Mouse (Mus musculus): Measurements from ENCODE around the gene Capza1.
"Not testable (repeated sequence)": the region's sequence is repeated elsewhere in the genome, so short reads cannot be mapped to it uniquely, and the experiment has no call there.

Gene Capza1

DNA sequence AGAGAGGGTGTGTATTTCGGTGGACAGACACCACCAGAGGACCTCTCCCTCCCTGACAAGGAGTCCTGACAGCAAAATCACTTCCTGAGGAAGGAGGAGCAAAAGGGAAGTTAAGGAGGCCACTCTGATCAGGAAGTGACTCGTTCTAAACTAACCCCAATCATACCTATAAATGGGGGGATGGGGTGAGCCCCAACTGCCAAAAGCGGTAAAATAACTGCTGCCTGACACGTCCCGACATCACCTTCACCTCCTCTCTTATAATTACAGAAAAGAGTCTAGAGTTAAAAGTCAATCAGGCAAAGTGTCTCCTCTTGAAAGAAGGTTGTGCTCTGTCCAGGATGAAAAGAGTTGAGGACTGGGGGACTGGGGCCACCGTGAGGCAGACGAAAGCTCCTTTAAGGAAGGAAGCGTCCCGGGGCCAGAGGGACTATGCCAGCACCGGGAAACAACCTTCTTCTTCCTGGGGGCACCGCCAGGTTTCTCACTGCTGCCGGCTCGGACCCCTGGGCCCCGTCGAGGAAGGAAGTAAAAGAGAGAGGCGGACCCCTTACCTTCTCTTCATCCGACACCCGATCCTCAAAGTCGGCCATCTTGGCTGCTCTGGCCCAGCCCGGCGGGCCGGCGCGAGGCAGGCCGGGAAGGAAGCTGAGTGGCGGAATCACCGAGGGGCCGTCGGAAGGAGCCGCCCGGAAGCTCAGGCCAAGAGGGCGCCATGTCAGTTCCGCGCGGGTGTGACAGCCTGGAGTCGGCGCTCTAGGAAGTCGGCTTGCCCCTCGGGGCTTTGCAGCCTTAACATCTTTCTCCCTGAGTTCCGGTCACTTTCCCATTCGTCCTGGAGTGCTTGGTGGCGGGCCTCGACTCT, at the start of gene Capza1, which contains the start of gene St7l:
Capza1 (minus strand) TSS at position 720 of the 865 bp plus-strand sequence.
St7l (plus strand) TSS at position 220 of the 865 bp plus-strand sequence.
- peak; percentile 95 for DNase-seq

DNA sequence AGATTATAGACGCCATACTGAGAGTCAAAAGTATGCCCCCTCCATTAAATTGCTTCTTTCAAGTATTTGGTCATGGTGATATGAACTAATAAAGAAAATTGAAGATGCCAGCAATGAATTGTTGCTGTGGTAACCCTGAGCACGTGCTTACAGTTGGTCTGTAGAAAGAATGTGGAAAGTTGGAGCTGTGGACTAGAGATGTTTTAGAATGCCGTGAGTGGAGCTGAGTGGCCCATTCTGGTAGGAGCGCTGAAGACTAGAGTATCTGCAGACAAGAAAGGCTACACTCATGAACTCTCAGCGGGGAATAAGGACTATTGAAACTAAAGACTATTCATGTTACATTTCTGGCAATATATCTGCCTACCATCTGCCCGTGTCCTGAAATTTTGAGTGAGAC, 44.9 kb upstream of the Capza1 start:
- no peak for DNase-seq

DNA sequence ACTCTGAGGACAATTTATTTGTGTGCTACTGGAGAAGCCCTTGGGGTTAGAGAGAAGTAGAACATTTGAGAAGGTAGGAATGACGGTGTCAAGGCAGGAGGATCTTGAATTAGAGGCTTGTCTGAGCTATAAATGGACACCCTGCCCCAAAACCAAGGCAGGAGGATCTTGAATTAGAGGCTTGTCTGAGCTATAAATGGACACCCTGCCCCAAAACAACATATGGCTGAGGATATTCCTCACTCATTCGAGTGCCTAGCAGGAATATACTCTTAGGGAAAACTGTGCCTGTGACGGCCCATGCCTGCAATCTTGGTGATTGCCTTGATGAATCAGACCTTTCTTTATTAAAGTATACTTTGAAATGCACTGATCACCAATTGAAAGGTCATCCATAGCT, 41.7 kb upstream of the Capza1 start:
- no peak for DNase-seq

DNA sequence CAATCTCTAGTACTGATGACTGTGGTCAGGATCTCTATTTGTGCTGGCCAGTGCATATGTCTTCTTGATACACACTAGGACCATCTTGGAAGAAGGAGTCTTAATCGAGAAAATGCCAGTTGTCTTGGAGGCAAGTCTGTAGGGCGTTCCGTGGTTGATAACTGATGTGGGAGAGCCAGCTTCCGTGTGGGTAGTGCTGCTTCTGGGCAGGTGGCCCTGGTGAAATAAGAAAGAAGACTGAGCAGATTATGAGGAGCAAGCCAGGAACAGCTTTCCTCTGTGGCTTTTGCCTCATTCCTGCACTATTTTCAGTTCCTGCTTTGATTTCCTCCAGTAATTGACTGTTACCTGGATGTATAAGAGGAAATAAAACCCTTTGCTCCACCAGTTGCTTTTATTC, 41.1 kb upstream of the Capza1 start:
- no peak for DNase-seq

DNA sequence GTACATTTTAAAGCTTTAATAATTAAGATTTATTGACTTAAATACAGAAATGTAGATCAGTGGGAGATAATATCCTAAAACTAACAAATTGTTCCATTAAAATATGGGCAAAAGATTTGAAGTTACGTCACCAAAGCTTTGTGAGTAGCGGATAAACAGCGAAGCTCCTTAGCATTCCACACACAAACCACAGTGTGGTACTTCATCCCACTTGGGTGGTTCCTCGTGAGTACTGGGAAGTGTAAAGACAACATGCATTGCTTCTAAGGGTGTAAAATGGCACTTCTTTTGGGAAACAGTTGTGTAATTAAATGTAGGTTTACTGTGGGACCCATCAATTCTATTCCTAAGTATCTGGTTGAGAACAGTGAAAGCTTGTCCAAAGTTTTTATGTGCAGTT, 36.8 kb upstream of the Capza1 start:
- DNase-seq: no peak

DNA sequence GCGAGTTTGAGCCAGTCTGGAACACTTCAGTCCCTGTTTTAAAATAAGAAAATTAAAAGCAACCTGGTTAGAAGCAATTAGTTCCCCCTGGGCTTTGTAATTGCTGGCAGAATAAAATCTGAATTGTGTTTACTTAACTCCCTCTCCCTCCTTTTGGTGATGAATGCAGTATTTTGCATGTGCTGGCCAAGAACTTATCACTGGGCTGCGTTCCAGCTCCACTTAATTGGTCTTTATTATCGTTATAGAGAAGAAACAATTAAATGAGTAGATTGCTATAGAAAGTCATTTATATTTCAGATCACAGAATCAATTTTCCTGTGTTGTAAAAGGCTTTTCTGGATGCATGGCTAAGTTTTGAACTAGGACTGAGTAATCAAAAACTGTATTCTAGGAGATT, 31.8 kb upstream of the Capza1 start:
- DNase-seq: no peak

DNA sequence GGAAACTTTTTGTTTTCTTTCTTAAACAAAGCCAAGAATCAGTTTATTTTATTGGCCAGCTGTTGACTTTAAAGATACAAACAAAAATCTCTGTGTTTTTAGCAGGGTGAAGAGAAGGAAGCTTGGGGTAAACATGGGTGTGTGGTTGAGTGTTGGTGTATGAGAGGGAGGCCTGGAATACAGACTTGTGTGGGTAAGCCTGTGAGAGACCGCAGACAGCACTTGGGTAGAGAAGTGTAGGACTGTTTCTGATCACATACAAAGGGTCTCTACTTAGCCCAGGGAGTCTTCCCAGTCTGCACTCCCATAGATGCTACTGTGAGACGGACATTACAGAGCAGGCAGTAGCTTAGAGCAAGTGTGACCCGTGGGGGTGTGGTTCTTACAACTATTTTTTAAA, 24.3 kb upstream of the Capza1 start:
- DNase-seq: no peak

DNA sequence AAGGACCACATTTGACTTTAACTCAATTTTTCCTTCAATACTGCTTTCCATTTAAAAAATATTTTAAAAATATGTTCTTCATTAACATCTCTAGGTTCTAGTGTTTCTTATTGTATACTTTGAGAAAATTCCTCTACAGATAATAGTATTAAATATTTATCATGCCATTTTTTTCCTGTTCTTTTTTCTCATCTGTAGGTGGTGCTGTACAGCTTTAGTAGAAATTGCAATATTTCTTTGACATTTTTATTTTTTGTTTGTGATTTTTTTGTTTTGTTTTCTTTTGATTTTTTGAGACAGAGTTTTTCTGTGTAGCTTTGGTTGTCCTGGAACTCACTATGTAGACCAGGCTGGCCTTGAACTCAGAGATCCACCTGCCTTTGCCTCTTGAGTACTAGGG, 5.3 kb upstream of the Capza1 start:
- DNase-seq: no peak

DNA sequence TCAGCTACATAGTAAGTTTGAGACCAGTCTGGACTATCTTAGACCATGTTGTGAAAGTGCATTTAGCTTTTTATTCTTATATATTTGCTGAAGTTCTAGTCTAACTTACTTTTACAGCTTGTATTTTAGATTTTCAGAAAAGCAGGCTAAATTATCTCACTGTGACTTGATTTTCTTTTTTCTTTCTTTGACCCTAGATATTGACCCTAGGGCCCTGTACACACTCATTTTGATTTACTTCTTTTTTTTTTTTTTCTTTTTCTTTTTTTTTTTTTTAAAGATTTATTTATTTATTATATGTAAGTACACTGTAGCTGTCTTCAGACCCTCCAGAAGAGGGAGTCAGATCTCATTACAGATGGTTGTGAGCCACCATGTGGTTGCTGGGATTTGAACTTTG, 2.4 kb upstream of the Capza1 start:
- DNase-seq: not testable (repeated sequence)

DNA sequence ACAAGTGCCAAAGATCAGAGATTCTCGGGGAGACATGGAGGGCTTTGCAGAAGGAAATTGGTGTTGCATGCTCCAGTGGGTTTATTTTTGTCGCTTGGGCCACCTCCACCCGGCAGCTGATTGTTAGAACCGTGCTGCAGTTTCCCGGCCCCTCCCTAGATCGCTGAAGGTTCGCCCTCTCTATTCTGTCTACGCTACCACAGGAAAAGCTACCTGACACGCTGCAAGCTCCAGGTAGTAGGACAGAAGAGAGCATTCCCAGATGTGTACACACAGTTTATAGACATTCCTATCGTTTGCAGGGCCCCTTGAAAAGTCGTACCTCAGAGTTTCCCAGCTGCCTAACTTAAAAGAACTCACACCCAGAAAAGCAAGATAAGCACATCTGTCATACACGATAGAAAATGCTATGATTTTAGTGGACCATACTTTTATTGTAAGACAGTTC, 1.1 kb upstream of the Capza1 start:
- DNase-seq: no peak

DNA sequence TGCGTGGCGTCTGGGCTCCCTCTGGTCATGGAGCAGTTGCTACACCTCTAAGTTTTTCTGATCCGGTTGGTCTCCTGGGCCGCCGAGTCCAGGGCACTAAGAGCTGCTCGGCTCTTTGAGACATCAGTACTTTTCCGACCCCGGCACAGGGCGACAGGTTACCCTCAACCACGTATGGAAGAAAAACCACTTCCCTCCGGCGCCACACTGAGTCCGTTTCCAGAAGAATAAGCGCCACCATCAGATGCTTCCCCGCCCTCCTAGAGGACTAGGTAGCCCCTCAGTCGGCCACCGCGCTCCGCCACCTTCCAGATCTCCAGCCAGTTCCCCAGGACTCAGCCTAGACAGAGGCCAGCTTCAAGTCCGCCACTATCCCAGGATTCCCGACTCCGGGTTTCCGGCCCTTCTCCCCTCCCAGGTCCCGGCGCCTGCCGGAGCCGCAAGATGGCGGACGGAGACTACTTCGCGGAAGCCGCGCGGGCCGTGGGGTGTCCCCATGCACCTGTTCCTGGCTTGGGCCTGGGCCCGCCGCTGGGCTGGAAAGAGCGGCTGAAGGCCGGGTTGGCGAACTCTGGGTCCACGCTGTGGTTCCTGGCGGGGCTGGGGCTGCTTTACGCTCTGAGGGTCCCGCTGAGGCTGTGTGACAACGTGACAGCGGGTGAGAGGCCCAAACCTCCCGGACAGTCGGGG, 491 bp upstream of the Capza1 start:
- DNase-seq: peak; percentile 96

DNA sequence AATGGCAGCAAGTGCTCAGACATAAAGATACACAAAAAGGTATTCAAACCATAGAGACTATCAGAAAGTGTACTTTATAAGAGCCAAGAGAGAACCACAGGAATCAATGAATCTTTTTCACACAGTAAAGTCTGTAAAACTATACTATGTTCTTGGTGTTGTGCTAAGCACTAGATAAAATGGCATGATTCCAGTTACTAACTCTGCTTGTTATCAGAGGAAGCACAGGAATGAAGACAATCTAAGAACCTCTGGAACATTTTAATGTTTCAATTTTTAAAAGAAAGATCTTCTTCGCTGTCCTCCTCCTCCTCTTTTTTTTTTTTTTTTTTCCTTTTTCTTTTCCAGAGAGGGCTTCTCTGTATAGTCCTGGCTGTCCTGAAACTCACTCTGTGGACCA, 5.7 kb downstream of the Capza1 start:
- no peak for DNase-seq

DNA sequence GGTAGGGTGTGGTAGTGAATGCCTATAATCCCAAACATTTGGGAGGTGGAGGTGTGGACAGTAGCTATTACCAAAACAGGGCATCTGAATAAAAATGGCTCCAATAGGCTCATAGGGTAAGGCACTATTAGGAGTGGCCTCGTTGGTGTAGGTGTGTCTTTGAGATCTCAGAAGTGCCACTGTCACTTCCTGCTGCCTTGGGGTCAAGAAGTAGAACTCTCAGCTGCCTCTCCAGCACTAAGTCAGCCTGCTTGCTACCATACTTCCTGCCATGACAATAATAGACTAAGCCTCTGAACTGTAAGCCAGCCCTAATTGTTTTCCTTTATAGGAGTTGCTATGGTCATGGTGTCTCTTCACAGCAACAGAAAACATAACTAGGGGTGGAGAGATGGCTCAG, 8.2 kb downstream of the Capza1 start:
- DNase-seq: no peak

DNA sequence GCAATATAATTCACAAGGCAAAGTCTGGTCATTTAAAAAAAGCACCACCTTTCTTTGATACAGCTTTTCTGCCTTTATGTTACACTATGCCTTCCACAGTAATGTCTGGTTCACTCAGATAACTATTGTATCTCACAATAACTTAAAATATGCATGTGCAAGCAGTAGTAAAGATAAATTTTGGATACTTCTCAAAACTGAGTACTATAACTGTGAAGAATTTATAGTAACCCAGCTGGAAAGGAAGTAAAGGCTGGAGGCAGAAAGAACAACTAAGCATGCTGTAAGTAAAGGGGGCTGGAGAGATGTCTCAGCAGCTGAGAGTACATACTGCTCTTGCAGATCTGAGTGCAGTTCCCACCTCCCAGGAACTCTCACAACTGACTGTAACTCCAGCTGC, 9.4 kb downstream of the Capza1 start:
- DNase-seq: no peak

DNA sequence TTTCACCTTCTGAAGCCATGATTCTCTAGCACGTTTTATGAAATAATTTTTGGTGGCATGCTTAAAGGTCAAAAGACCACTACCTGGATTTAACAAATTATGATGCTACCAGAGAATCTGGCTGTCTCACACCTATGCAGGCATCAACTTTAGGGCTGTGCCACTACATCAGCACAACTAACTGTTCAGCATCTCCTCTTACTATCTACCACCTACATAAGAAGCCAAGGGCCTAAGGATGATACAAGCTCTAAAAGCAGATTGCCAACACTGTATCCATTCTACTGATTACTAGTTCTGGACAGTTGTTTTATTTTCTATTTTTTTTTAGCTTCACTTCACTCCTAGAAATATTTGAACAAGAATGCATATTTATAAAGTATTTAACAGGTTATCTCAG, 9.8 kb downstream of the Capza1 start:
- DNase-seq: no peak

DNA sequence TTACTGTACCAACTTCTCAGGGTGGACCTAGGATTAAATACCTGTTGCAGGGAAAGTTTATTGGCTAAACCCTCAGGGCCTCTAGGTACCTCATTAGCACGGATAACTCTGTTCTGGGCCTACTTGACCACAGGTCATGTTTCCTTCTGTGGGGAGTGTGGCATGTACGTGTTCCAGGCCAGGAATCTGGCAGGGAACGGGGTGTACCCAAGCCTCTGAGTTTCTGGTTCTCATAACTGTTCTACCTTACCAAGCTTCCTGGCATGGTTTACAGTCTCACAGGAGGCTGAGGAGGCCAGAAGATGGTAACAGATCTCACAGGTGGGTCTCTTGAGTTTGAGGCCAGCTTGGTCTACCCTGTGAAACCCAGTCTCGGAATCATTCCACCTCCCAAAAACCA, 17.7 kb downstream of the Capza1 start:
- no peak for DNase-seq

DNA sequence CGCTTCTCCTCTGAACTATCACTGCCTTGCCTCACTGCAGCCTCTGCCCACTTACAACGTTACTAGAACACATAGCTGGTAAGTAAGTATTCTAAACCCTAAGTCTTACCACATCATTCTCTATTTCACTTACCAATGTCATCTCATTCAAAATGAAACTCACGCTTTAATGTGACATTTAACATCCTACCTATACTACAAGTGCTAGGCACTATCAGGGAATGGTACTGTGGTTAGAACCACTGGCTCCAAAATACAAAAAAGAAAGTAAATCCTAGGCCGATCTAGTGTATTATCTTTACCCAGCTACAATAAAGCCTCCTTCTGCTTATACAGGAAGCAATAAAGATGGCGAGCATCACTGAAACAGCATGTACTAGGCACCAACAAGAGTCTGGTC, 23.3 kb downstream of the Capza1 start:
- no peak for DNase-seq

DNA sequence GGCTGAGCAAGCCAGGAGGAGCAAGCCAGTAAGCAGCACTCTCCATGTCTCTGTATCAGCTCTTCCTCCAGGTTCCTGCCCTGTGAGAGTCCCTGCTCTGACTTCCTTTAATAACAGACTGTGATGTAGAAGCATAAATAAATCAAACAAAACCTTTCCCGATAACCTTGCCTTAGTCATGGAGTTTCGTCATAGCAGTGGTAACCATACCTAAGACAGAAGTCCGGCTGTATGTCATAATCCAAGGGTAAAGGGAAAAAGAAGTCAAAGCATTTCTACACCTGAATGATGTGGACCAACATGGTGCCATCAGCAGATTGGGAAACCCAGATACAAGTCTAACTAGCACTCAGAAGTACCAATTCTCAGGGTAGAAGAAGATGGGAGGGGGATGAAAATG, 28.5 kb downstream of the Capza1 start:
- no peak for DNase-seq

DNA sequence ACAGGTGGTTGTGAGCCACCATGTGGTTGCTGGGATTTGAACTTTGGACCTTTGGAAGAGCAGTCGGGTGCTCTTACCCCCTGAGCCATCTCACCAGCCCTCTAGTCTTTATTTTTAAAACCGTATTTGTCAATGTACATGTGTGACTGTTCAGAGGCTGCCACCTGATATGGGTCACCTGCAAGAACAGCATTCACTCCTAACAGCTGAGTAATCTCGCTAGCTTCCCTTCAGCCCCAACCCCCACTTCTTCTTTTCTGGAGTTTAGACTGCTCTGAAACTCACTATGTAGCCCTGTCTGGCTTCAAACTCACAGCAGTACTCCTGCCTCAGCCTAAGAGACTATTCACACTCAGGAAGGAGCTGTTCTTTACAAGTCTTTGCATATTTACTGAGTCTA, 41.9 kb downstream of the Capza1 start:
- DNase-seq: no peak

DNA sequence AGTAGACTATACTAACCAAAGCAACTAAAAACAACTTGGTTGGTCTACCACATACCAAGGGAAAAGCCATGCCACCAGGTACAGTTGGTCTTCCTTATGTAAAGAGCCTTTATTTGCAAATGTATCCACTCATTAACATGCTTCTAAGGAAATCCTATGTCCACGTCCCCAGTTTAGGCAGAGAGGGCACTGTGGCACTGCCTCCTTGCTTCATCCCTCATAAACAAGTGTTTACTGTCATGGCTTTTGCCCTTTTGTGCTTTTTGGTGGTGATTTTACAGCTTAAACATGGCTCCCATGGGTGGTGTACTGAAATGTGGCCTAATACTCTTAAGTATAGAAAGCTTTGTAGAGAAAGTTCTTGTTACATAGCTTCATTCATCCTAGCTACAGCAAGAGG, 43.9 kb downstream of the Capza1 start:
- DNase-seq: no peak

DNA sequence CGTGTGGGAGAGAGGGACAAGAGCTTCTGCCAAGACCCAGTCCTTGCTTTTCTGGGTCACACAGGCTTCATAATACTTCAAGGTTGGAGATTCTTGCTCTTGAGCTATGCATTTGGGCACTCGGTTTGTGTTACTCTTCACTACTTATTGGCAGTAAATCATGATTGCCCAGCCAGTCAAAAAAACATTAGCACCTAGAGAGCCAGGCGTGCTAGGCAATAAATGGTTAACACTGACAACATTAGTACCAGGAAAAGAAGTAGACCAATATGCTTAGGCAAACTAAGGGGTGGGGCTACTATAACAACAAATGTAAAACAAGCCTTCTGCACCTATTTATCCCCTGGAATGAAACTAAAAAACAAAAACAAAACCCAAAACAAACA, 45.6 kb downstream of the Capza1 start:
- no peak for DNase-seq

DNA sequence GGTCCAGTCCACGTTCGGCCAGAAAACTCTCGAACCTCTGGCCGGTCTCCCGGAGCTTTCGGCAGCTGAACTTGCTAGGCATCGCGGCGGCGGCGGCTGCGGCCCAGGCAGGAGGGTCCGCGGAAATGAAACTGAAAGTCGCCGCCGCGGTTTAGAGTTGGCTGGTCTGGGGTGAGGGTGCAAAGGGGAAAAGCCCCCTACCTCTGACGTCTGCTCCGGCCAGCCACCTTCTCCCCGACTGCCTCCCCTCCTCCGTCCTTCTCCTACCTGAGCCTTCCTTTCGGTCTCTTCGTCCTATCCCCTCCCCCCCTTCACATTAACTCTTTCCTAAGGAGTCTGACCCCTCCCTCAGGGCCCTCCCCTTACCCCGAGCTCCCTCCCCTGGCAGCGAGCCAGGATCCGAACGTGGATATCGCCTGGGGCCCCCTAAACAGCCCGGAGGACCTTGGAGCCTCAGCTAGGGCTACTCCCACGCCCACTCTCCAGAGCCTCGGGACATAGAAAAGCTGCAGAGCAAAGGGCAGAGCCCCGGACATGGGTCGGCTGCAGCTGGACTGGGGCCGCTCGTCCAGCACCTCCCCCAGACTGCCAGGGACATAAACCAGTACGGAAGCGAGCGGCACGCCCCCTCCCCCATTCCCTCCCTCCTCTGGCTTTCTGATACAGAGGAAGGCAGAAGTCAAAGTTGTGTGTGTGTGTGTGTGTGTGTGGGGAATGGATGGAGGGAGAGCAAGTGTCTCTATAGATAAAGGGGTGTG, 46.1 kb downstream of the Capza1 start, which contains the start of gene Mov10:
Mov10 (minus strand) TSS at position 573 of the 758 bp plus-strand sequence.
- DNase-seq: peak; percentile 85

DNA sequence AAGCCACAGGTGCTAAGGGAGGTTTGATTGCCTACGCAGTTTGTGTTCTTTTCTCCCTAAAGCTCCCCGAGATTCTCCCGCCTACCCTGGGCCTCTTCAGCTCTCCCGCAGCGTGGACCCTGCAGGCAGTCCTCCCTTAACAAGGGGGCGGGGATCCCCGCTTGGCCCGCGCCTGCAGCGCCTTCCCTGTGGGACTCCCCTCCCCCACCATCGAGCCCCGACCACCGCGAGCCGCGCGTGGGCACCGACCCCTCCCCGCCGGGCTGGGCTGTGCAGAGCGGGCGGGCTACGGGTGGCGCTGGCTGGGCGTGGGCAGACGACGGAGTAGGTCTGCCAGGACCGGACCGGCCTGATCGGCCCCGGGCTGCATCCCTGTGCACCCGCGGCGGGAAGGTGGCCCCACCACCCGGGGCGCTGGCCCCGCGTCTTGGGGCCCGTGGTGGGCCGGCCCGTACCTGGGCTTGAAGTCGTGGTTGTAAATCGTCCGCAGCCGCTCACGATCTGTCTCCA, 46.8 kb downstream of the Capza1 start:
- peak; percentile 75 for DNase-seq

All from retina, postnatal 1 day (tissue).